Mouse (Mus musculus): ENCODE data around the gene Dab1. TPM values are rescaled to one million over a fixed set of nuclear protein-coding genes. Genes with fewer than 3 reads are reported as not detected.

Dab1 gene
- polyA plus RNA-seq, 1 experiment = 0.26 TPM

DNA sequence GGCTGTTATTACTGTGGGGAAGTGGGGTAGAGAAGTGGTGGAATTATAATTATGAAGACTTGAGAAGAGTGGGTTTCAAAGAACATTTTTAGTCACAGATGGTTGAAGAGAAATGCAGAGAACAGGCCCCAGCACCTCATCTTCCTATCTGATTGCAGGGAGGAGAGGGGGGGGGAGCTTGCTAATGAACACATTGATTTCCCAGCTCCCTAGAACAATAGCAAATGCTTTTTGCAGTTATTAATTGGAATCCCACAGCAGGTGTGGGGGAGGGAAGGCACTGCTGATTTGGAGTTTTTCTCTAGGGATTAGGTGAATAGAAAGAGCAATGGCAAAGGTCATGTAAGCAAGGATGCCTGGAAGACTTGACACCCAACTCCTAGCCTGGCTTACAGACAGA, 310.5 kb downstream of the Dab1 start:
- Histone ChIP-seq H3K27ac (ENCODE audit: insufficient read depth, low read length) (no peak overlapping the region), H3K36me3 (ENCODE audit: control insufficient read depth, insufficient read depth, low read length) (no peaks in the 10 kb centered on the region), H3K27me3 (ENCODE audit: control insufficient read depth, insufficient read depth, low read length) (no peaks in the 10 kb centered on the region), H3K4me3 (ENCODE audit: extremely low read depth, insufficient read depth, insufficient read length) (no peak overlapping the region), H3K4me1 (ENCODE audit: control insufficient read depth, insufficient read depth, insufficient read length) (no peaks in the 10 kb centered on the region)
- no peak for DNase-seq (ENCODE audit: low read depth in 1 of 2, low spot score in 2 of 2)
- TF ChIP-seq CTCF (IDR thresholded peaks at IDR 0.05; ENCODE audit: extremely low read depth, insufficient read depth, insufficient read length, insufficient replicate concordance) (no peak), POLR2A (IDR thresholded peaks at IDR 0.05; ENCODE audit: low read depth, low read length) (no peak)

DNA sequence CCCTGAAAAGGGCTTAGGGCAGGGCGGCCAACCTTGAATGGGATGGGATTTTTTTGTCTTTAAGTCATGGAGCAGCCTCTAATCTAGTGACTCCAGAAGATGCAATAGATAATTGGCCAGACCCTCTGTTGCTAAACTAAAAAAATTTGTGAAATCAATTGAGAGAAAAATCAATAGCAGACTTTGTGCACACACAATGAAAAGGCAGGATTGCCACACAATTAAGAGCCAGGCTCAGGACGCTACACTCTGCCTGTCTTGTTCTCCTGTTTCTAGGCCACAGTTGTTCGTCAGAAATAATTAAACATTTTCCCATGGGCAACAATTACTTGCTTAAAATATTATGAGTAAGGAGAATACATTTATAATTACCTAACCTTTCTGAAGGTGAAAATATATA, 315.2 kb downstream of the Dab1 start:
- Histone ChIP-seq H3K27me3 (ENCODE audit: control insufficient read depth, insufficient read depth, low read length) (no peaks in the 10 kb centered on the region), H3K27ac (ENCODE audit: insufficient read depth, low read length) (no peak overlapping the region), H3K36me3 (ENCODE audit: control insufficient read depth, insufficient read depth, low read length) (no peaks in the 10 kb centered on the region), H3K4me3 (ENCODE audit: extremely low read depth, insufficient read depth, insufficient read length) (no peak overlapping the region), H3K4me1 (ENCODE audit: control insufficient read depth, insufficient read depth, insufficient read length) (no peaks in the 10 kb centered on the region)
- TF ChIP-seq POLR2A (IDR thresholded peaks at IDR 0.05; ENCODE audit: low read depth, low read length) (no peak), CTCF (IDR thresholded peaks at IDR 0.05; ENCODE audit: extremely low read depth, insufficient read depth, insufficient read length, insufficient replicate concordance) (no peak)
- 86% methylated on average over 3 of the region's 3 CpGs for WGBS
- DNase-seq (ENCODE audit: low read depth in 1 of 2, low spot score in 2 of 2) = no peak

DNA sequence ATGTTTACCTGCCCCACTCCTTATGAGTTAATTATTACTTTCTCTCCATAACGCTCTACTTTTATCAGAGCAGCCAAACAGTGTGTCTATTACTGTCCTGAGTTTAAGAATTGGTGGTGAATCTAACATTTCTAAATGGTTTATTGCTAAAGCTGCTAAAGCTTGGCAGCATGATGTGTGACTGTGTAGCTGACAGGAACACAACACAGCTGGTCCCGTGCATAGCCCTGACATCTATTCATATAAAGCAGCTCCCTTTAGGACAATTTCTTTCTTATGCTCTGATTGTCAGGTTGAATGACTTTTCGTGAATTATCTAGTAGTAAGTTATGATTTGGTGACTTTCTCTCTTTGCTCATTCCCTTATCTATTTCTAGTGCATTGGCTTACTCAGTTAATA, 329.1 kb downstream of the Dab1 start:
- TF ChIP-seq POLR2A (IDR thresholded peaks at IDR 0.05; ENCODE audit: low read depth, low read length) = no peak
- Histone ChIP-seq H3K36me3 (ENCODE audit: control insufficient read depth, insufficient read depth, low read length) (no peaks in the 10 kb centered on the region), H3K27me3 (ENCODE audit: control insufficient read depth, insufficient read depth, low read length) (no peaks in the 10 kb centered on the region), H3K4me3 (ENCODE audit: extremely low read depth, insufficient read depth, insufficient read length) (no peak overlapping the region), H3K4me1 (ENCODE audit: control insufficient read depth, insufficient read depth, insufficient read length) (no peaks in the 10 kb centered on the region), H3K27ac (ENCODE audit: insufficient read depth, low read length) (no peak overlapping the region)
- 79% methylated on average over 3 of the region's 3 CpGs for WGBS
- DNase-seq (ENCODE audit: low read depth in 1 of 2, low spot score in 2 of 2) = no peak

DNA sequence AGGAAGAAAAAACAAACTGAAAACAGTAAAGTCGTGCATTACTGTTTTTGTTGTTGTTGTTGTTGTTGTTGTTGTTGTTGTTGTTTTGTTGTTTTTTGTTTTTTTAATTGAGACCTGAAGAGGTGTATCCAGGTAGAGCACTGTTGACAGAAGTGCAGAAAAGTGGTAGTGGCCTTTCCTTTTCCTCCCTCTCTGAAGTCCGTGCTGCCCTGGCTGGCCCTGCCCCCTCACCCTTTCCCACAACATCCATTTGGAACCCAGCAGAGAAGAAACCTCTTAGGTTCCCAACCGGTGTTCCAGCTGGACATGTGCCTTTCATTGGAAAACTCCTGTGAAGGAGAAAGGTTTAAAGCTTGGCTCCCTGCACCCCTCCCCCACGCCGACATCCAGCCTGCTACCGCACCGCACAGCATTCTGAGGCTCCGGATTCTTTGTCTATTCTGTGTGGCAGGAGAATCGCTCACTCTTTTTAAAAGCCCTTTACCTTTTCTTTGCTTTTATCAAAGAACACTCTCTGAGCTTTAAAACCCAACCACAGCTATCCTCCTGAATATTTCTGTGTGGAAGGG, 334.6 kb downstream of the Dab1 start:
- TF ChIP-seq POLR2A (IDR thresholded peaks at IDR 0.05; ENCODE audit: low read depth, low read length) (no peak), CTCF (IDR thresholded peaks at IDR 0.05; ENCODE audit: extremely low read depth, insufficient read depth, insufficient read length, insufficient replicate concordance) (no peak)
- H3K4me1 ChIP-seq (ENCODE audit: control insufficient read depth, insufficient read depth, insufficient read length) = no peaks in the 10 kb centered on the region
- no peak overlapping the region for H3K4me3 ChIP-seq (ENCODE audit: extremely low read depth, insufficient read depth, insufficient read length)
- H3K36me3 ChIP-seq (ENCODE audit: control insufficient read depth, insufficient read depth, low read length) = no peaks in the 10 kb centered on the region
- H3K27me3 ChIP-seq (ENCODE audit: control insufficient read depth, insufficient read depth, low read length) = no peaks in the 10 kb centered on the region
- 66% methylated on average over 9 of the region's 9 CpGs for WGBS
- DNase-seq (ENCODE audit: low read depth in 1 of 2, low spot score in 2 of 2) = no peak
- no peak overlapping the region for H3K27ac ChIP-seq (ENCODE audit: insufficient read depth, low read length)

DNA sequence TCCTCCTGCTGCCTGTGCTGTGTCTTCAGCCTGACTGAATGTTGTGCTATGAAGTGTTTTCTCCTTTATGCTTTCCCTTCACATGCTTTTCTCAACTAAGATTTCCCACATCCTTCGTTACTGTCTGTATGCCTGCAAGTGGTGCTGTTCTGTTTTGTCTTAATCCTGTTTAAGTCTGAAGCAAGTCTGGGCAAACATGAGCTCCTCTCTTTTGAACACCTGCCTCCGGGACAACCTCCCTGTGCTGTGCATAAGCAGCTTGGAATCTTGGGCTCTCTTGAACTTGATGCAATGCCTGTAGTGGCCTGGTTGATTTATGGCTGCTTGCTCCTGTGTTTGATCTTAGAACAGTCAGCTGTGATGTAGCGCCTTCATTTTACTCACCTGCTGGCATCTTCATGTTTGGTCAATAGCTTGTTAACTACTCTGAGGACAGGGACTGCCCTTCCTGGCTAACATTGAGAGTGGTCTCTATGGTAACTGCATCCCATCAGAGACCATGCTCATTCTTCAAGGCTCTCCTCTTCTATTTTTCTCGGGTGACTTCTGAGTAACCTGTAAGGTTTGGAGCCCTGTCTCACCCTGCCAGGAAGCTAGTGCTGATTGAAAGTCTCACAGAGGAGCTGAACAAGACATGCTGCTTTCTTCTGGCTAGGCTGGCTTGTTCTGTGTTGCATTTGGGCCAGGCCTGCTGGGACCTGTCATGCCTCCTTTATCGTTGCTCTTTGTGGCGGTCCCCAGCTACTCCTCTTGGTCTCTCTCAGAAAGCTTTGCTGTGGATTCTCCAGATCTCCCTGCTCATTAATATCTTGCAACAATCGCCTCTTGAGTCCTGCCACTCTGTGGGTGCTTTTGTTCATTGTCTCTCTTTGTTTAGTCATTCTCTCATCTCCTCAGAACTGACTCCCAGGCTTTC, 342.2 kb downstream of the Dab1 start:
- no peaks in the 10 kb centered on the region for H3K36me3 ChIP-seq (ENCODE audit: control insufficient read depth, insufficient read depth, low read length)
- no peak overlapping the region for H3K27ac ChIP-seq (ENCODE audit: insufficient read depth, low read length)
- TF ChIP-seq CTCF (IDR thresholded peaks at IDR 0.05; ENCODE audit: extremely low read depth, insufficient read depth, insufficient read length, insufficient replicate concordance) = no peak
- no peak overlapping the region for H3K4me3 ChIP-seq (ENCODE audit: extremely low read depth, insufficient read depth, insufficient read length)
- DNase-seq (ENCODE audit: low read depth in 1 of 2, low spot score in 2 of 2) = no peak
- H3K4me1 ChIP-seq (ENCODE audit: control insufficient read depth, insufficient read depth, insufficient read length) = no peaks in the 10 kb centered on the region
- H3K27me3 ChIP-seq (ENCODE audit: control insufficient read depth, insufficient read depth, low read length) = no peaks in the 10 kb centered on the region
- 81% methylated on average over 7 of the region's 7 CpGs for WGBS

DNA sequence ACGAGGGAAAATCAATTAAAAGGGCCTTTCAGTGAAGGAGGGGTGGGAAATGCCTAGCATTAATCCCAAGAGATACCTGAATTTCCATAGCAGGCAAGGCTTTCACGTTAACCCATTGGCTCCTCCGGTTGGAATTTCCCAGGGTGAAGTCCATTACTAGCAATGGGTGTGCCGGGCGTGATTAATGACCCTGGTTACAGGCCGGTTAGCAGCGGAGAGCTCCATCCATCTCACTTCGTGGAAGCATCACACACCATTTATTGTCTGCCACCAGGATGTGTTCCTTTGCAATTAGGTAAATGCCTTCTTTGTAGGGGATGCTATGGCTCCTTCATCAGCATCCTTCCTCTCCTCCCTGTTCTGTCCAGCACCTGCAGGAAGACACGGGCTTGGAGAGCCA, 350.7 kb downstream of the Dab1 start:
- DNase-seq (ENCODE audit: low read depth in 1 of 2, low spot score in 2 of 2) = no peak
- H3K36me3 ChIP-seq (ENCODE audit: control insufficient read depth, insufficient read depth, low read length) = no peaks in the 10 kb centered on the region
- no peaks in the 10 kb centered on the region for H3K27me3 ChIP-seq (ENCODE audit: control insufficient read depth, insufficient read depth, low read length)
- H3K27ac ChIP-seq (ENCODE audit: insufficient read depth, low read length) = no peak overlapping the region
- H3K4me1 ChIP-seq (ENCODE audit: control insufficient read depth, insufficient read depth, insufficient read length) = no peaks in the 10 kb centered on the region
- 80% methylated on average over 9 of the region's 9 CpGs for WGBS
- H3K4me3 ChIP-seq (ENCODE audit: extremely low read depth, insufficient read depth, insufficient read length) = no peak overlapping the region
- TF ChIP-seq POLR2A (IDR thresholded peaks at IDR 0.05; ENCODE audit: low read depth, low read length) (no peak), CTCF (IDR thresholded peaks at IDR 0.05; ENCODE audit: extremely low read depth, insufficient read depth, insufficient read length, insufficient replicate concordance) (no peak)

DNA sequence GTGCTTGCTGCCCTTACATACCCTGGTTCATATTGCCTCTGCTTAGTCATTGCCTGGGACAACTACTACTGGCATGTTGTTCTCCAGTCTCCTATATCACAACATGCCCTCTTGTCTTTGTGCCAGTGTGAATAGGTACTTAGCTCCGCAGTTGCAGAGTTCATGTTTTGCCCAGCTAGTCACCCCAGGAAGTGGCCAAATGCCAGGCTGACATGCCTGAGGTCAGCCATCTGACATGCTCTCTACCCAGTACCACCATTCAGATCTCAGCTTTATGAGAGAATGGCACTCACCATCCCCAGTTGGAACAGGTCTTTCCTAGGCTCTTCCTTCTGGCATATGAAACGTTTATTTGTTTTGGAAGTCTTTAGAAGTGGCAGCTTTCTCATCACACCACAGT, 355.4 kb downstream of the Dab1 start:
- 83% methylated on average over 2 of the region's 2 CpGs for WGBS
- H3K27me3 ChIP-seq (ENCODE audit: control insufficient read depth, insufficient read depth, low read length) = no peaks in the 10 kb centered on the region
- DNase-seq (ENCODE audit: low read depth in 1 of 2, low spot score in 2 of 2) = no peak
- TF ChIP-seq CTCF (IDR thresholded peaks at IDR 0.05; ENCODE audit: extremely low read depth, insufficient read depth, insufficient read length, insufficient replicate concordance) (no peak), POLR2A (IDR thresholded peaks at IDR 0.05; ENCODE audit: low read depth, low read length) (no peak)
- no peaks in the 10 kb centered on the region for H3K4me1 ChIP-seq (ENCODE audit: control insufficient read depth, insufficient read depth, insufficient read length)
- no peaks in the 10 kb centered on the region for H3K36me3 ChIP-seq (ENCODE audit: control insufficient read depth, insufficient read depth, low read length)
- H3K4me3 ChIP-seq (ENCODE audit: extremely low read depth, insufficient read depth, insufficient read length) = no peak overlapping the region
- no peak overlapping the region for H3K27ac ChIP-seq (ENCODE audit: insufficient read depth, low read length)

Measured in spleen, adult 2 months (tissue).